Mouse (Mus musculus) intestine, embryonic 15.5 days (tissue): ENCODE measurements around the gene Polr2h. TPM values are rescaled to one million over a fixed set of nuclear protein-coding genes. Genes with fewer than 3 reads are reported as not detected.

ENCODE experiments used
- ATAC-seq: fragments of 200-750 bp; cut with Nextera tagmentation; 2 replicates; pipeline ENCODE4 v1.8.0; 2017; ENCODE audit warnings: moderate TSS enrichment, moderate library complexity
- H3K27ac ChIP-seq: fragments of 300-500 bp; sonication (generic); 2 replicates; pipeline ENCODE4 v1.5.1; 2015; ENCODE audit warnings: mild to moderate bottlenecking, inconsistent platforms
- H3K27me3 ChIP-seq: fragments of 300-500 bp; sonication (generic); replicated peaks from 2 replicates; pipeline ENCODE4 v1.6.1; 2015; ENCODE audit warnings: inconsistent platforms
- H3K36me3 ChIP-seq: fragments of 300-500 bp; sonication (generic); 2 replicates; pipeline ENCODE4 v1.6.1; 2015; ENCODE audit warnings: inconsistent platforms
- H3K4me1 ChIP-seq: fragments of 300-500 bp; sonication (generic); replicated peaks from 2 replicates; pipeline ENCODE4 v1.6.1; 2015; ENCODE audit warnings: inconsistent platforms
- H3K4me2 ChIP-seq: fragments of 300-500 bp; sonication (generic); replicated peaks from 2 replicates; pipeline ENCODE4 v1.6.1; 2015; ENCODE audit warnings: mild to moderate bottlenecking, inconsistent platforms
- H3K4me3 ChIP-seq: fragments of 300-500 bp; sonication (generic); replicated peaks from 2 replicates; pipeline ENCODE4 v1.5.1; 2015; ENCODE audit warnings: inconsistent platforms
- H3K9ac ChIP-seq: fragments of 300-500 bp; sonication (generic); 2 replicates; pipeline ENCODE4 v1.6.1; 2015; ENCODE audit warnings: inconsistent platforms
- H3K9me3 ChIP-seq: fragments of 300-500 bp; sonication (generic); 2 replicates; pipeline ENCODE4 v1.6.1; 2016; ENCODE audit warnings: inconsistent platforms
- WGBS: fragments of 180-500 bp; shearing (Covaris S2); methylation state at CpG from one replicate; pipeline ENCODE4 v1.1.7; 2015; 5-methylcytosine and 5-hydroxymethylcytosine counted together
- polyA plus RNA-seq: library from polyadenylated mRNA; unstranded; fragments of >200 nt; fragmentation: Nextera tagmentation; extraction: Ambion mirVana; gene quantifications from 2 replicates; pipeline ENCODE4 v1.2.1, GENCODE M21; 2015

Gene Polr2h
- polyA plus RNA-seq, 1 experiment from 2014 or later = 104 TPM

GRCm38 (mm10) chr16:20703071-20703470 is 14.4 kb upstream of the Polr2h start:
- H3K4me1 ChIP-seq = peaks cover 12% of the 10 kb centered on the region
- H3K27me3 ChIP-seq = no peaks in the 10 kb centered on the region
- H3K27ac ChIP-seq = no peak overlapping the region
- no peak overlapping the region for H3K9ac ChIP-seq
- no peak overlapping the region for H3K4me3 ChIP-seq
- 93% methylated on average over 10 of the region's 10 CpGs for WGBS
- no peaks in the 10 kb centered on the region for H3K9me3 ChIP-seq
- H3K36me3 ChIP-seq = peaks cover 2% of the 10 kb centered on the region; the same call in 1 of the 2 replicates
- no peak overlapping the region for H3K4me2 ChIP-seq
- ATAC-seq = no peak

GRCm38 (mm10) chr16:20703699-20704400 is 13.6 kb upstream of the Polr2h start:
- Histone ChIP-seq H3K9ac (no peak overlapping the region), H3K27me3 (no peaks in the 10 kb centered on the region), H3K4me1 (peaks cover 12% of the 10 kb centered on the region), H3K9me3 (no peaks in the 10 kb centered on the region), H3K4me3 (no peak overlapping the region), H3K4me2 (no peak overlapping the region), H3K27ac (no peak overlapping the region), H3K36me3 (peaks cover 4% of the 10 kb centered on the region; the same call in 1 of the 2 replicates)
- 87% methylated on average over 6 of the region's 6 CpGs for WGBS
- ATAC-seq = no peak

- Histone ChIP-seq H3K4me3 (no peak overlapping the region), H3K36me3 (peaks cover 10% of the 10 kb centered on the region; the same call in 1 of the 2 replicates)
- WGBS = 85% methylated on average over 3 of the region's 3 CpGs
These were observed 11.7 kb upstream of the Polr2h start for GRCm38 (mm10) chr16:20705786-20706185.

GRCm38 (mm10) chr16:20706407-20707055 is 10.9 kb upstream of the Polr2h start:
- Histone ChIP-seq H3K27ac (no peak overlapping the region), H3K27me3 (no peaks in the 10 kb centered on the region), H3K36me3 (peaks cover 10% of the 10 kb centered on the region; the same call in 1 of the 2 replicates), H3K4me3 (no peak overlapping the region), H3K4me2 (no peak overlapping the region), H3K4me1 (peaks cover 9% of the 10 kb centered on the region), H3K9me3 (no peaks in the 10 kb centered on the region), H3K9ac (no peak overlapping the region)
- WGBS = 81% methylated on average over 2 of the region's 2 CpGs
- no peak for ATAC-seq

More at GRCm38 (mm10) chr16:20705786-20706185, 11.7 kb upstream of the Polr2h start:
- no peak overlapping the region for H3K27ac ChIP-seq
- no peak for ATAC-seq
- no peak overlapping the region for H3K4me2 ChIP-seq
- H3K9ac ChIP-seq = no peak overlapping the region
- no peaks in the 10 kb centered on the region for H3K9me3 ChIP-seq
- no peaks in the 10 kb centered on the region for H3K27me3 ChIP-seq
- H3K4me1 ChIP-seq = peaks cover 12% of the 10 kb centered on the region

- no peak for ATAC-seq
- peaks cover 18% of the 10 kb centered on the region for H3K36me3 ChIP-seq
- H3K27ac ChIP-seq = no peak overlapping the region
- no peak overlapping the region for H3K9ac ChIP-seq
- H3K4me3 ChIP-seq = no peak overlapping the region
- H3K9me3 ChIP-seq = no peaks in the 10 kb centered on the region
- no peaks in the 10 kb centered on the region for H3K27me3 ChIP-seq
- WGBS = 92% methylated on average over 21 of the region's 21 CpGs
- no peaks in the 10 kb centered on the region for H3K4me1 ChIP-seq
- no peak overlapping the region for H3K4me2 ChIP-seq
These were observed 9.1 kb upstream of the Polr2h start for GRCm38 (mm10) chr16:20708220-20708938.

- 78% methylated on average over 19 of the region's 19 CpGs for WGBS
These were observed 8.3 kb upstream of the Polr2h start for GRCm38 (mm10) chr16:20708939-20709734.

GRCm38 (mm10) chr16:20710370-20710769 is 7.1 kb upstream of the Polr2h start:
- H3K27ac ChIP-seq = no peak overlapping the region

More at GRCm38 (mm10) chr16:20708939-20709734, 8.3 kb upstream of the Polr2h start:
- no peak overlapping the region for H3K27ac ChIP-seq
- no peak overlapping the region for H3K4me3 ChIP-seq
- H3K9me3 ChIP-seq = no peaks in the 10 kb centered on the region
- no peak for ATAC-seq
- no peaks in the 10 kb centered on the region for H3K27me3 ChIP-seq
- H3K4me2 ChIP-seq = no peak overlapping the region
- H3K4me1 ChIP-seq = peaks cover 7% of the 10 kb centered on the region
- H3K36me3 ChIP-seq = peaks cover 18% of the 10 kb centered on the region
- H3K9ac ChIP-seq = no peak overlapping the region

GRCm38 (mm10) chr16:20710810-20711209 is 6.7 kb upstream of the Polr2h start:
- Histone ChIP-seq H3K9ac (no peak overlapping the region), H3K27me3 (no peaks in the 10 kb centered on the region), H3K4me1 (peaks cover 20% of the 10 kb centered on the region), H3K4me2 (no peak overlapping the region), H3K36me3 (peaks cover 18% of the 10 kb centered on the region), H3K4me3 (no peak overlapping the region), H3K27ac (no peak overlapping the region), H3K9me3 (no peaks in the 10 kb centered on the region)
- WGBS = 85% methylated on average over 4 of the region's 4 CpGs
- no peak for ATAC-seq

More at GRCm38 (mm10) chr16:20710370-20710769, 7.1 kb upstream of the Polr2h start:
- H3K4me2 ChIP-seq = no peak overlapping the region
- peaks cover 18% of the 10 kb centered on the region for H3K4me1 ChIP-seq
- no peak for ATAC-seq
- H3K27me3 ChIP-seq = no peaks in the 10 kb centered on the region
- no peaks in the 10 kb centered on the region for H3K9me3 ChIP-seq
- no peak overlapping the region for H3K4me3 ChIP-seq
- WGBS = 94% methylated on average over 11 of the region's 11 CpGs
- no peak overlapping the region for H3K9ac ChIP-seq
- peaks cover 18% of the 10 kb centered on the region for H3K36me3 ChIP-seq

GRCm38 (mm10) chr16:20712190-20712589 is 5.3 kb upstream of the Polr2h start:
- Histone ChIP-seq H3K36me3 (peaks cover 18% of the 10 kb centered on the region), H3K27ac (no peak overlapping the region), H3K4me1 (peaks cover 20% of the 10 kb centered on the region), H3K4me2 (no peak overlapping the region), H3K9ac (no peak overlapping the region), H3K27me3 (no peaks in the 10 kb centered on the region), H3K9me3 (no peaks in the 10 kb centered on the region), H3K4me3 (no peak overlapping the region)
- no peak for ATAC-seq
- WGBS = 78% methylated on average over 9 of the region's 9 CpGs

GRCm38 (mm10) chr16:20712889-20713288 is 4.6 kb upstream of the Polr2h start:
- Histone ChIP-seq H3K36me3 (peaks cover 15% of the 10 kb centered on the region), H3K4me2 (no peak overlapping the region)
- WGBS = 67% methylated on average over 7 of the region's 7 CpGs

GRCm38 (mm10) chr16:20714307-20715080 is 3.0 kb upstream of the Polr2h start:
- no peak overlapping the region for H3K27ac ChIP-seq
- no peaks in the 10 kb centered on the region for H3K9me3 ChIP-seq
- H3K4me2 ChIP-seq = peak overlapping the region; percentile 95
- no peak for ATAC-seq
- H3K4me3 ChIP-seq = peak overlapping the region; percentile 75
- 38% methylated on average over 11 of the region's 11 CpGs for WGBS
- peaks cover 13% of the 10 kb centered on the region for H3K36me3 ChIP-seq
- no peaks in the 10 kb centered on the region for H3K27me3 ChIP-seq
- H3K4me1 ChIP-seq = peaks cover 24% of the 10 kb centered on the region
- 0 out of 2 replicates have a peak overlapping the region, but pooled peaks have one; percentile 77 for H3K9ac ChIP-seq

More at GRCm38 (mm10) chr16:20712889-20713288, 4.6 kb upstream of the Polr2h start:
- ATAC-seq = no peak
- H3K4me1 ChIP-seq = peaks cover 20% of the 10 kb centered on the region
- no peak overlapping the region for H3K27ac ChIP-seq
- H3K9me3 ChIP-seq = no peaks in the 10 kb centered on the region
- no peak overlapping the region for H3K4me3 ChIP-seq
- no peak overlapping the region for H3K9ac ChIP-seq
- no peaks in the 10 kb centered on the region for H3K27me3 ChIP-seq
